Mouse (Mus musculus) neutrophil, adult 5-6 weeks (primary cell): ENCODE measurements around the gene Ptpn6. TPM values are rescaled to one million over a fixed set of nuclear protein-coding genes. Genes with fewer than 3 reads are reported as not detected.

Experiments used
- ATAC-seq: fragments of 151-379, 151-347 bp; 2 replicates; pipeline ENCODE4 v1.8.0; 2017; ENCODE audit warnings: mild to moderate bottlenecking, moderate TSS enrichment; ENCODE audit not compliant: insufficient number of reproducible peaks, poor library complexity, low FRiP score, severe bottlenecking; ENCODE audit errors: extremely low read depth
- total RNA-seq: library from RNA; stranded (forward); fragments of 200-1000 nt; gene quantifications from 2 replicates; pipeline ENCODE4 v1.2.3, GENCODE M21; 2017

The Ptpn6 gene
- total RNA-seq = 1,943 and 2,202 TPM in 2 replicates

DNA sequence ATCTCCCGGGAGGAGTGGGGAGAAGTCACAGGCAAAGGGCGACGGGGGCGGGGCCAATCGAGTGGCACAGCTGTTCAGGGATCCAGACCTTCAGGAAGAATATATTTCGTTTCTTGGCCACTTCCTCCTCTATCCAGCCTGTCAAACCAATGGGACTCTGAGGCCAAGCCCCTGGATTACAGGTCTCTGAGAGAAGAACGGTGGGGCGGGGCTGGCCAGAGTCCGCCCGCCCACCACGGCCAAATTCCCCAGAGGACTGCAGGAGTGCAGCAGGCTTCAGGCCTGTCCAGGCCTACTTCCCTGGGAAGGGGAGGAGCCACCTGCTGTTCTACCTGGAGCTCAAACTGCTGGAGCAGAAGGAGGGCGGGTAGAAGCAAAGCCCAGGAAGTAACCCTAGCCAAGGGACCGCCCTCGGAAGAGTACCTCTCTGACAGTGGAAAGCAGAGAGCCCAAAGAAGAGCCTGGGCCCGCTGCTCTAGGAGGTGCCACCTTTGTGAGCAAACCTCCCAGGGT, at the start of gene Ptpn6:
Ptpn6 (minus strand) TSS at position 204 of the 513 bp plus-strand sequence.
- ATAC-seq = peak; percentile 2; the same call in 1 of the 2 replicates

- ATAC-seq = no peak
Measured at GRCm38 (mm10) chr6:124787722-124788121, 49.2 kb upstream of the Ptpn6 start.

DNA sequence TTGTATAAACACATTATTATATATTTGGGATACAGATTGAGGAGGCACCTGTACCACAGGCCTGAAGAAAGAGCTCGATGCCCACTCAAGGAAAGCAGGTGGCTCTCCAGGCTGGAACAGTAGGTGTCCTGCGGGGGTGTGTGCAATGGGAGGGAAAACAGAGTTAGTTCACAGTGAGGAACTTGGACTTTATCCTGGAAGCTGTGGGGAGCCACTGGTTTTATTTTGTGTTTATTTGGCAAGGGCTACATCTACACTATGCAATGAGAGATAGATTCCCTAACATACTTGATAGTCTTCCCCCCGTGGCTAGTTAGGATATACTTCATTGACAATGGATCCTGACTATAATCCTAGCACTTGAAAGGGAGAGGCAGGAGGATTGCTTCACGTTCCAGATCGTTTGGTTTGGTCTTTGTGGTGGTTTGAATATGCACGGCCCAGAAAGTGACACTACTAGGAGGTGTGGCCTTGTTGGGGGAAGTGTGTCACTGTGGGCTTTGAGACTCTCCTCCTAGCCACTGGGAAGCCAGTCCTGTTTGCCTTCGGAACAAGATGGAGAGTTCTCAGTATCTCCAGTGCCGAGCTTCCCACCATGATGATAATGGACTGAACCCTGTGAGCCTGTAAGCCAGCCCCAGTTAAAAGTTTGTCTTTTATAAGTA, 48.4 kb upstream of the Ptpn6 start:
- ATAC-seq = no peak

- ATAC-seq = peak; percentile 49; the same call in 1 of the 2 replicates
Measured at GRCm38 (mm10) chr6:124782436-124782835, 43.9 kb upstream of the Ptpn6 start.

GRCm38 (mm10) chr6:124780917-124781316, 42.4 kb upstream of the Ptpn6 start:
- ATAC-seq = no peak

DNA sequence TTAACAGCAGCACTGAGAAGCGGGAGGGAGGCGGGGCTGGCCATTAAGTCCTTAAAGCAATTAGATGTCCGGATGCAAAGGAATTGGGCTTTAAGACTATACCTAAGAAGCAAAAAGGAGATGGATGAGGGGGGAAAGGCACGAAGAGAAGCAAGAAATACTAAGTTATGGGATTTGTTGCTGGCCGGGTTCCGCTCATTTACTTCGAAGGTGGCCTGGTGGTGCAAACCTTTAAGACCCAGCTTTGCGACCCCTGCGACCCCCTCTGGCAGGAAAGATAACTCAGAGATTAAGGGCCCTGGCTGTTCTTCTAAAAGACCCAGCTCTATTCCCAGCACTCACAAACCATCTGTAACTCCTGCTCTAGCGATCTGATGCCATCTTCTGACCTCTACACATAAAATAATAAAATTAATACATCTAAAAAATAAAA, 41.5 kb upstream of the Ptpn6 start:
- 0 out of 2 replicates have a peak, but pooled peaks have one; percentile 9 for ATAC-seq

DNA sequence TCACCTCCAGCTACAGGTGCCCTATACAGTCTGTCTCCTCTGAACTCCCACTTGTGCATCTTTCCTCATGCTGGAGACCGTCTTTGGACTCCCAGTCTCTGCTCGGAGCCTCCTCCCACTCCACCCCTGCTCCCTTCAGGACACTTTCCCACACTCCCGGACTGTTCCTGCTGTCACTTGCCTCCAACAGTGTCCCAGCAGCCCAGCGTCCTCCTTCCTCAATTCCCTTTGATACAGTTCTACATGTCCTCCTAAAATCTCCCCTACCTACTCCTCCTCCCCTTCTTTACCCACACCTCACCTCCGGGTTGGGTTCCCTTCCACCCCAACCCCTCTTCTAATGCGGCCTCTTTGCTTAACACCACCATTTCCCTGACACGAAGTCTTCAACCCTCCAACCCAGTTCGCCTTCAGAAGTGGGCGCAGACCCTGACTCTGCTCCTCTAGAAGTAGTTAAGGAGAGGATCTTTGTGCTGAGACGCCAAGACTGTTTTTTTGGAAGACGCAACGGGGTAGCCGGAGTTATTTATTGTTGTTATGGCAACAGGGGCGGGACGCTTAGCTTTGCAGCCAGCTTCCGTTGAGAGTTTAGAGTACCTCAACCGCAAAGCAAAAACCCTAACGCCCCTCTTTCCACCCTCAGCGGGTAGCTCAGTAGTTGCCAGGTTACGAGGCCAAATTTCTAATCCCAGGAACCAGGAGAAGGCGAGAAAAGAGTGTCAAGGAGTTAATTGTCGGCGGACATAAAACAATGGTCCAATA, 40.9 kb upstream of the Ptpn6 start, which contains the start of gene Lrrc23:
Lrrc23 (minus strand) TSS at position 506 of the 762 bp plus-strand sequence.
- ATAC-seq = peak; percentile 51

- no peak for ATAC-seq
Measured at GRCm38 (mm10) chr6:124770511-124770910, 32.0 kb upstream of the Ptpn6 start.

DNA sequence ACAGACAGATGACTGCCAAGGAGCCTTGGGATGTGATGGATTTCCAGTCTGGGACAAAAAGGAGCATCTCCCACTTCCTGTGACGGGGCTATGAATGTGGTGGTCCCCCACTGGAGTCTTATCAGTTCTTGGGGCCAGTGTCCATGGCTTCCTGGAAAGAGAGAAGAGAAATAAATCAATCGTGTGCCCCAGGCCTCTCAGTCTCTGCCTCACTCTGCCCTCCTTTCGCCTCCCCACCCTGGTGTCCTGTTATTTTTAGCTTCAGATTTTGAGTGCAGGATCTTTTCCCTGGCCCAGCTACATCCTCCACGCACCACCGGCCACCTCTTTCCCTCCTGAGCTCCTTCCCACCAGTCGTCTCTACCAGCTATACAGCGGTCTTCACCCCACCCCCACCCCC, 31.5 kb upstream of the Ptpn6 start:
- no peak for ATAC-seq

DNA sequence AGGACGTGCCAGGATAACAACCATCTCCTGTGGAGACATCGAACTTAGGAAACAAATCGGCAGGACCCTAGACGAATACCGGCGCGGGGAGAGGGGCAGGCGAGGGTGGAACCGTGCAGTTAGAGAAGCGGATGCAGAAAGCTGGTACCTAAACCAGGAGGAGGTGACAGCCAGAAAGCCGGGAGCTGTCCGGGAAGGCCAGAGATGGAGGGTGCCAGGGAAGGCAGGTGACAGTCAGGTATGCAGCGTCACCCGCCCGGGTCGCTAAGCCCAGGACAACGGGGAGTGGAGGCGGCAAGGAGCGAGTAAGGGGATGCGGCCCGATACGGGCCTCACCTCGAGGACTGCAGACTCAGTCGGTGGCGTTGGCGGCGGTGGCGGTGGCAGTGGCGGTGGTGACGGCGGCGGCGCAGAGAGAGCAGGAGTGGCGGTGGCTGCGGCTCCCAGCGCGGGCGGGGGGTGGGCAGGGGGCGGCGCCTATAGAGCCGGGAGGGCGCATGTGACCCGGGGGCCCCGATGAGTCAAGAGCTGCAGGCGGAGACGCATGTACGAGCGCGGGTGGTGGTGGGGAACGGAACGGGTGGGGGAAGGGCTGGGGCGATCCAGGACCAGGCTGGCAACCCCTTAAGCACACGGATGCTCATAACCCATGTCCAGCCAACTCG, 30.7 kb upstream of the Ptpn6 start, which contains the start of gene Eno2:
Eno2 (minus strand) TSS at position 573 of the 665 bp plus-strand sequence.
- peak; percentile 18 for ATAC-seq

- no peak for ATAC-seq
Measured at GRCm38 (mm10) chr6:124768704-124769044, 30.2 kb upstream of the Ptpn6 start.

GRCm38 (mm10) chr6:124767920-124768703, 29.6 kb upstream of the Ptpn6 start:
- ATAC-seq = no peak

GRCm38 (mm10) chr6:124767536-124767919, 29.0 kb upstream of the Ptpn6 start:
- ATAC-seq = no peak

- ATAC-seq = no peak
Measured at GRCm38 (mm10) chr6:124765951-124766350, 27.4 kb upstream of the Ptpn6 start.

DNA sequence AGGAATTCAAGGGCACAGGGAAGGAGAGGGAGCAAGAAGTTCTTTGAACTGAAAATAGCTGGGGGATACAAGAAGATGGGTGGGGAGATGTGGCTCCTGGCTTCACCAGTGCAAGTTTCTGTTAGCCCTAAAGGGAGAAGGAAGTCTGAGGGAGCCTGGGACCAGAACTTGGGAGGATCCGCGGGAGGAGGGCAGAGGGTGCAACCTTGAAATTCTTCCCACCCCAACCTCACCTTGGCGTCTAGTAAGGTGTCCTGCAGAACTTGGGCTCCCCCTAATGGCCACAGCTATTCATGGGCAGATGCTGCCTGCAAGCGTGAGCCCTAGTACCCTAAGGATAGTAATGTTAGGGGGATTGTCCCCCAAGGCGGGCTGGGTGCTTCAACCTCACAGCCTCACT, 20.7 kb upstream of the Ptpn6 start:
- peak; percentile 86 for ATAC-seq

DNA sequence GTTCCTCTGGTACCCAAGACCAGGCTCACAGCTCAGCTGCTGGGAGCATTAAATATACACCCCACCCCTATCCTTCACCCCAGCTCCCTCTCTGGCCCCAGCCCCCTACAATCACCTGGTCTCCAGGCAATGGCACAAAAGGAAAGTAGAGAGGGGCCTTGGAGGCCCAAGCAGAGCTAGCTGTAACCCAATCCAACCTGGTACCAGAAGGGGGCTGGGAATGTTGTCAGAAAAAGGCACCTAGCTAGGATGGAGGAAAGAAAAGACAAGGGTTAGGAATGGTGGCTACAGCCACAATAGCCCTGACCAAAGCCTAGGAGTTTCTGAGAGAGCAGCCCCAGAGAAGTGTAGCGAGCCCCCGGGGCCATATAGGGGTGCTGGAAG, 20.3 kb upstream of the Ptpn6 start:
- no peak for ATAC-seq

- no peak for ATAC-seq
Measured at GRCm38 (mm10) chr6:124757909-124758848, 19.7 kb upstream of the Ptpn6 start.
